Mouse (Mus musculus) kidney, postnatal 36 days (tissue): ENCODE measurements around the gene Duoxa1.

Source experiments
- DNase-seq, 2 experiments: peaks; one replicate each; pipeline ENCODE4 v3.0.0; 2021 to 2022; ENCODE audit warnings: mixed read lengths in 2 of 2

The Duoxa1 gene

GRCm38 (mm10) chr2:122297271-122298095, 16.0 kb downstream of the Duoxa1 start:
- DNase-seq: no peak

GRCm38 (mm10) chr2:122294916-122295315, 18.6 kb downstream of the Duoxa1 start:
- no peak for DNase-seq

GRCm38 (mm10) chr2:122286137-122286536, 27.4 kb downstream of the Duoxa1 start:
- DNase-seq: no peak

- DNase-seq: no peak
Observed at GRCm38 (mm10) chr2:122284091-122284490, 29.4 kb downstream of the Duoxa1 start.

GRCm38 (mm10) chr2:122278769-122279168, 34.8 kb downstream of the Duoxa1 start:
- DNase-seq: no peak

- peak; percentile 32 to 45 for DNase-seq
Observed at GRCm38 (mm10) chr2:122266407-122267193, 46.9 kb downstream of the Duoxa1 start.

GRCm38 (mm10) chr2:122264690-122265089, 48.8 kb downstream of the Duoxa1 start:
- no peak for DNase-seq

- DNase-seq: no peak
Observed at GRCm38 (mm10) chr2:122260729-122261128, 52.8 kb downstream of the Duoxa1 start.

GRCm38 (mm10) chr2:122255997-122256396, 57.5 kb downstream of the Duoxa1 start:
- DNase-seq: no peak
